Mouse (Mus musculus) testis, adult 2 months (tissue): ENCODE results near the gene Camta2.

Experiments
- CTCF ChIP-seq: fragments of 200-500 bp; IDR thresholded peaks from 2 replicates; pipeline ENCODE4 v1.5.1; 2012; ENCODE audit warnings: low read depth, mild to moderate bottlenecking, inconsistent platforms, low read length, moderate library complexity; ENCODE audit not compliant: control insufficient read depth, insufficient read depth, insufficient replicate concordance
- POLR2A ChIP-seq: fragments of 200-500 bp; IDR thresholded peaks from 2 replicates; pipeline ENCODE4 v1.6.1; 2012; ENCODE audit warnings: low read depth, mild to moderate bottlenecking, inconsistent platforms, low read length, moderate library complexity; ENCODE audit not compliant: control insufficient read depth

DNA sequence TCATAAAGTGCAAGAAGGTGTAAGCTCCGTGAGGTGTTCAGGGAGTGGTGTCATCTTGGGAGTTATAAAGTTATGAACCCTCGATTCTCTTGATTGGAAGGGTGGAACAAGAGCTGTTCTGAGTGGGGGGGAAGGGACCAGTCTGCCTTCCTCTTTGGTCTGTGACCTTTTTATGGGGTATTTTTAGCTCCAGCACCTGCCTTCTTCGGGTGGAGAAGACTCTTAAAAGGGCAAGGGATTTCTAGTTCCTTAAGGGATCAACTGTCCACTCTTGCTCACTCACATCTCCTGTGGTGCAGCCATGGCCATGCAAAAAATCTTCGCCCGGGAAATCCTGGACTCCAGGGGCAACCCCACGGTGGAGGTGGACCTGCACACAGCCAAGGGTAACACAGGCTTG is 30.3 kb downstream of the Camta2 start:
- TF ChIP-seq CTCF: no peak
- TF ChIP-seq POLR2A: 0 out of 2 replicates have a peak, but pooled peaks have one; percentile 12
